Mouse (Mus musculus) midbrain, embryonic 15.5 days (tissue): ENCODE results near the gene Disp3. TPM values are rescaled to one million over a fixed set of nuclear protein-coding genes. Genes with fewer than 3 reads are reported as not detected.

Experiments
- ATAC-seq: fragments of 200-750 bp; cut with Nextera tagmentation; replicated peaks from 2 replicates; pipeline ENCODE4 v1.8.0; 2017; ENCODE audit warnings: moderate TSS enrichment
- H3K27ac ChIP-seq: fragments of 300-500 bp; sonication (generic); 2 replicates; pipeline ENCODE4 v1.5.1; 2015; ENCODE audit warnings: mild to moderate bottlenecking, inconsistent platforms
- H3K27me3 ChIP-seq: fragments of 300-500 bp; sonication (generic); replicated peaks from 2 replicates; pipeline ENCODE4 v1.6.1; 2015; ENCODE audit warnings: inconsistent platforms
- H3K36me3 ChIP-seq: fragments of 300-500 bp; sonication (generic); replicated peaks from 2 replicates; pipeline ENCODE4 v1.6.1; 2015; ENCODE audit warnings: inconsistent platforms
- H3K4me1 ChIP-seq: fragments of 300-500 bp; sonication (generic); 2 replicates; pipeline ENCODE4 v1.6.1; 2015; ENCODE audit warnings: inconsistent platforms
- H3K4me2 ChIP-seq: fragments of 300-500 bp; sonication (generic); 2 replicates; pipeline ENCODE4 v1.6.1; 2015; ENCODE audit warnings: inconsistent platforms, mild to moderate bottlenecking, moderate library complexity
- H3K4me3 ChIP-seq: fragments of 300-500 bp; sonication (generic); 2 replicates; pipeline ENCODE4 v1.5.1; 2015; ENCODE audit warnings: mild to moderate bottlenecking, inconsistent platforms
- H3K9ac ChIP-seq: fragments of 300-500 bp; sonication (generic); 2 replicates; pipeline ENCODE4 v1.6.1; 2015; ENCODE audit warnings: mild to moderate bottlenecking, inconsistent platforms
- H3K9me3 ChIP-seq: fragments of 300-500 bp; sonication (generic); 2 replicates; pipeline ENCODE4 v1.6.1; 2016; ENCODE audit warnings: inconsistent platforms
- WGBS: fragments of 180-500 bp; shearing (Covaris S2); methylation state at CpG from one replicate; pipeline ENCODE4 v1.1.7; 2015; ENCODE audit warnings: mixed read lengths; 5-methylcytosine and 5-hydroxymethylcytosine counted together
- polyA plus RNA-seq: library from polyadenylated mRNA; unstranded; fragments of >200 nt; fragmentation: Nextera tagmentation; extraction: Ambion mirVana; gene quantifications from 2 replicates; pipeline ENCODE4 v1.2.1, GENCODE M21; 2015

The Disp3 gene
- polyA plus RNA-seq, 1 experiment from 2014 or later, result 13.6 TPM

DNA sequence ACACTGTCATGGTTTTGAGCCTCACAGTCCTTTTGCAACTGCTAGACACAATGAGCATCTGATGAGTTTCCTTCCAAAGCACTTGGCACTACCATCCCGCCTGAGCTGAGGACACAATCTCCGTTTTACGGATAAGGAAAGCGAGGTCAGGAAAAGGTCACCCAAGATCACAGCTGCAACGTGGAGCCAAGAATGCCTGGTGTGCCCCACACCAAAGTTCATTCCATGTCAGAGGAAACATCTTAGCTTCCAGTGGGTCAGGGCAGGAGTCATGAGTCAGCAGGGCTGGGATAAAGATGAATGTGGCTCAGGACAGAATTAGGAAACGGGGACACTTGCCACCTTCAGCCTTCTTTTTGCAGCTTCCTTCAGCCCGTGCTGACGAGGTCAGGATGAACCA lies 25.8 kb upstream of the Disp3 start:
- no peak for ATAC-seq
- Histone ChIP-seq H3K9ac (no peak overlapping the region), H3K4me2 (no peak overlapping the region), H3K4me3 (no peak overlapping the region), H3K9me3 (no peaks in the 10 kb centered on the region), H3K27ac (no peak overlapping the region), H3K4me1 (peaks cover 34% of the 10 kb centered on the region), H3K36me3 (no peaks in the 10 kb centered on the region), H3K27me3 (no peaks in the 10 kb centered on the region)
- 47% methylated on average over 8 of the region's 8 CpGs for WGBS

DNA sequence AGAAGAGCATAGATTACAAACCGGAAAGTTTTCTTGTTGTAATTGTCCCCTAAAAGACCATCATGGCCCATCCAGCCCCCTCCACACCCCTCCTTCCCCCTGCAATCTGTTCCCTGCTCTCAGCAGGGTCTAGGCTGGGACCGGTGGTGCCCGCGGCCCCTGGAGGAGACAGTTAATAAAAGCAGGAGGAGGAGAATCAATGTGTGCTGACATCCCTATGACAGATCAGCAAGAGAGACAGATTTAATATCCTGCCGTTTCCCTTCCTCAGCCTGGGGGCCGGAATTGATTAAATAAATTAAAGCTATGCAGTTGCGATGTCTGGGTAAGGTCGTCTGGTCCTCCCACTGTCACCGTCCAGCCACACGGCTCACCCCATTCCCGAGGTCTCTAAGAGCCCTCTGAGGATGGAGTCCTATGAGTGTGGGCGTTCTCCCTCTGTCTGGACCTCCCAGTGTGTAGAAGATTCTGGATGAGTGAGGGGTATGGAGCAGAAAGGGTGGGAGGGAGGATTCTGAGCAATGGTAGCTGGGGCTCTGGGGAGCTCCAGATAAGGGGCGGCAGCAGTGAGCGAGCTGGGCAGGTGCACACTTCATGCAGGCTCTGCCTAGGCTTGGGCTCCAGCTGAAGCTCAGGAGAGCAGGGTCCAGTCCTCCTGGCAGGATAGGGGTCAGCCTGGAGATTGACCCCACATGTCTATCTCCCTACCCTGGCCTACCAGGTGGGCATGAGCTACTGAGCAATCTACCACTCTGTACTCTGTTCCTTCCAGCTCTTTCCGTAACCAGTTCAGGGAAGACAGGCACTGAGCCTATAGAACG lies 24.7 kb upstream of the Disp3 start:
- Histone ChIP-seq H3K36me3 (no peaks in the 10 kb centered on the region), H3K27me3 (no peaks in the 10 kb centered on the region), H3K9ac (no peak overlapping the region), H3K27ac (0 out of 2 replicates have a peak overlapping the region, but pooled peaks have one; percentile 44), H3K4me3 (no peak overlapping the region), H3K4me1 (peaks cover 34% of the 10 kb centered on the region), H3K9me3 (no peaks in the 10 kb centered on the region), H3K4me2 (no peak overlapping the region)
- no peak; the same call in 1 of the 2 replicates for ATAC-seq
- 43% methylated on average over 16 of the region's 16 CpGs for WGBS

GRCm38 (mm10) chr4:148310845-148311244 lies 23.1 kb upstream of the Disp3 start:
- no peak overlapping the region for H3K4me3 ChIP-seq
- no peaks in the 10 kb centered on the region for H3K27me3 ChIP-seq
- 82% methylated on average over 7 of the region's 7 CpGs for whole genome bisulfite sequencing
- H3K9ac ChIP-seq, result no peak overlapping the region
- no peak overlapping the region for H3K4me2 ChIP-seq
- H3K36me3 ChIP-seq, result no peaks in the 10 kb centered on the region
- ATAC-seq, result no peak
- no peak overlapping the region for H3K27ac ChIP-seq
- H3K4me1 ChIP-seq, result peaks cover 44% of the 10 kb centered on the region
- H3K9me3 ChIP-seq, result no peaks in the 10 kb centered on the region

- Histone ChIP-seq H3K9me3 (no peaks in the 10 kb centered on the region), H3K4me2 (no peak overlapping the region), H3K27me3 (no peaks in the 10 kb centered on the region), H3K4me1 (peaks cover 37% of the 10 kb centered on the region), H3K9ac (no peak overlapping the region), H3K36me3 (no peaks in the 10 kb centered on the region), H3K27ac (no peak overlapping the region), H3K4me3 (no peak overlapping the region)
- no peak for ATAC-seq
- WGBS, result 59% methylated on average over 4 of the region's 4 CpGs
Measured at GRCm38 (mm10) chr4:148310126-148310525, 22.4 kb upstream of the Disp3 start.

GRCm38 (mm10) chr4:148306406-148307083 lies 18.8 kb upstream of the Disp3 start:
- Histone ChIP-seq H3K9ac (no peak overlapping the region), H3K27ac (peak overlapping the region; percentile 11; the same call in 1 of the 2 replicates), H3K27me3 (no peaks in the 10 kb centered on the region), H3K36me3 (no peaks in the 10 kb centered on the region), H3K4me2 (no peak overlapping the region), H3K9me3 (no peaks in the 10 kb centered on the region), H3K4me1 (peaks cover 10% of the 10 kb centered on the region), H3K4me3 (no peak overlapping the region)
- 15% methylated on average over 16 of the region's 16 CpGs for WGBS
- ATAC-seq, result peak; percentile 31; the same call in 1 of the 2 replicates

DNA sequence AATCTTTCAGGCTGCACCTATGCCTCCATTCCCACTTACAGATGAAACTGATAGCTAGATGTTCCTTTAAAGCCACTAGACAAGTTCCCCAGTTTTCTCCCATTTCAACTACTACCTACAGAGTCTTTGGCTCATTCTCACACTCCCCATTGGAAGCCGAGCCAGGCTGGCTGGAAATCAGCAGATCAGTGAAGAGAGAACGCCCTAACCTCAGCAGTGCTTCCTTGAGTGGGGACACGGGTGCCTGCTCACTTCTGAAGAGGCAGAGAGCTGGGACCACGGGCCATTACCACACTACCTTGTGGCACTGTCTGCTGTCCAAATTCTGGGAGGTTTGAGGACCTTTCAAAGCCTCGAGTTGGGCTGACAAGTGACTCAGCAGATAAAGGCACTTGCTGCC lies 11.0 kb upstream of the Disp3 start:
- Histone ChIP-seq H3K9ac (no peak overlapping the region), H3K4me1 (no peaks in the 10 kb centered on the region), H3K4me2 (no peak overlapping the region), H3K4me3 (no peak overlapping the region), H3K36me3 (no peaks in the 10 kb centered on the region), H3K27ac (no peak overlapping the region), H3K9me3 (no peaks in the 10 kb centered on the region), H3K27me3 (no peaks in the 10 kb centered on the region)
- no peak for ATAC-seq
- WGBS, result 68% methylated on average over 5 of the region's 5 CpGs

GRCm38 (mm10) chr4:148297640-148298039 lies 9.9 kb upstream of the Disp3 start:
- Histone ChIP-seq H3K4me2 (no peak overlapping the region), H3K9ac (no peak overlapping the region), H3K27ac (no peak overlapping the region), H3K36me3 (no peaks in the 10 kb centered on the region), H3K9me3 (no peaks in the 10 kb centered on the region), H3K4me3 (no peak overlapping the region), H3K27me3 (no peaks in the 10 kb centered on the region), H3K4me1 (no peaks in the 10 kb centered on the region)
- 80% methylated on average over 6 of the region's 6 CpGs for WGBS
- ATAC-seq, result no peak

- H3K36me3 ChIP-seq, result no peaks in the 10 kb centered on the region
- H3K4me3 ChIP-seq, result no peak overlapping the region
- H3K27me3 ChIP-seq, result no peaks in the 10 kb centered on the region
- H3K9me3 ChIP-seq, result no peaks in the 10 kb centered on the region
- WGBS, result 33% methylated on average over 5 of the region's 5 CpGs
- H3K4me2 ChIP-seq, result no peak overlapping the region
- H3K27ac ChIP-seq, result no peak overlapping the region
- H3K4me1 ChIP-seq, result peaks cover 26% of the 10 kb centered on the region
- no peak overlapping the region for H3K9ac ChIP-seq
- no peak for ATAC-seq
Measured at GRCm38 (mm10) chr4:148293319-148293718, 5.6 kb upstream of the Disp3 start.

- no peak overlapping the region for H3K4me3 ChIP-seq
- peak overlapping the region; percentile 48; the same call in 1 of the 2 replicates for H3K27ac ChIP-seq
- no peaks in the 10 kb centered on the region for H3K27me3 ChIP-seq
- H3K4me2 ChIP-seq, result no peak overlapping the region
- H3K9me3 ChIP-seq, result no peaks in the 10 kb centered on the region
- ATAC-seq, result no peak
- no peak overlapping the region for H3K9ac ChIP-seq
- 22% methylated on average over 10 of the region's 10 CpGs for WGBS
- peaks cover 29% of the 10 kb centered on the region for H3K4me1 ChIP-seq
- H3K36me3 ChIP-seq, result no peaks in the 10 kb centered on the region
Measured at GRCm38 (mm10) chr4:148291849-148292248, 4.1 kb upstream of the Disp3 start.

DNA sequence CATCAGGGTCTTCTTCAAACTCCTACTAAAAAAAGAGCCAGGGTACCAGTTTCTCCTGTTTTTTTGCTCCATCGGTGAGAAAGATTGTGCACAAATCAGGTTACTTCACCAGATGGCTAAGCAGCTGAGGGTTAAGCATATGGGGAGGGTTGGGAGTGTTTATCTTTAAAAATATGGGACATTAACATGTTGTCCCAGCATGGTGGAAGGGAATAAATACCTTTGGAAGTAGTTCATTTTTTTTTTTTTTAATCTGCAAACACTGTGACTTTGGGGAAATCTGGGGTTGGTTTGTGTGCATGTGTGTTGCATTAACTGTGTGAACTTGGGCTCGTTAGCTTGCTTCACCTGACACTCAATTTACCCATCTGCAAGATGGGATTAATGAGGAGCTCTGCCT lies 3.3 kb upstream of the Disp3 start:
- H3K4me1 ChIP-seq, result peaks cover 37% of the 10 kb centered on the region
- WGBS, result 70% methylated on average over 2 of the region's 2 CpGs

GRCm38 (mm10) chr4:148288055-148288549 lies 337 bp upstream of the Disp3 start:
- peak; percentile 93 for ATAC-seq
- peaks cover 62% of the 10 kb centered on the region for H3K4me1 ChIP-seq
- 2% methylated on average over 32 of the region's 32 CpGs for WGBS

More for the DNA sequence above, 3.3 kb upstream of the Disp3 start:
- no peak for ATAC-seq
- Histone ChIP-seq H3K4me3 (no peak overlapping the region), H3K9me3 (no peaks in the 10 kb centered on the region), H3K9ac (no peak overlapping the region), H3K27ac (no peak overlapping the region), H3K4me2 (no peak overlapping the region), H3K27me3 (no peaks in the 10 kb centered on the region), H3K36me3 (no peaks in the 10 kb centered on the region)

DNA sequence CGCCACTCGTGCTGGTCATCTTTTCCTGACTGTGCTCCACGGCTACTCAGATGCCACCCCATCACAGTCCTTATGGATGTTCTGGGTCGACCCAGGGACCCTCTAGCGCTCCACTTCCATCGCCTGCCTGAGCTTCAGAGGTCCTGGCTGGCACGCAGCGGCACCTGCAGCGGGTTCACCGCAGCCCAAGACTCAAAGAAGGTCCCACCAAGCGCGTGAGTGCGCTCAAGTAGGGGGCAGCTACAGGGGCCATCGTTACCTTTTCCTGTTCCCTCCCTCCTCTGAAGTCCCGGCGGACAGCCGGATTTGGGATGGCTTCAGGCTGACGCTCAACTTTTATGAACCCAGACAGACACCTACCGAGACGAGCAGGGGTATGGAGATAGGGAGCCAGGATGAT lies 724 bp downstream of the Disp3 start:
- Histone ChIP-seq H3K36me3 (no peaks in the 10 kb centered on the region), H3K4me2 (peak overlapping the region; percentile 93), H3K4me1 (peaks cover 65% of the 10 kb centered on the region), H3K27ac (peak overlapping the region; percentile 78), H3K27me3 (no peaks in the 10 kb centered on the region), H3K4me3 (peak overlapping the region; percentile 64), H3K9ac (peak overlapping the region; percentile 74), H3K9me3 (no peaks in the 10 kb centered on the region)
- ATAC-seq, result no peak; the same call in 1 of the 2 replicates
- under 1% methylated on average over 20 of the region's 20 CpGs for WGBS

More at GRCm38 (mm10) chr4:148288055-148288549, 337 bp upstream of the Disp3 start:
- Histone ChIP-seq H3K4me2 (peak overlapping the region; percentile 93), H3K27ac (peak overlapping the region; percentile 78), H3K9me3 (no peaks in the 10 kb centered on the region), H3K27me3 (no peaks in the 10 kb centered on the region), H3K4me3 (peak overlapping the region; percentile 64), H3K36me3 (no peaks in the 10 kb centered on the region), H3K9ac (peak overlapping the region; percentile 74)
